Mouse (Mus musculus) ES-CJ7 (cell line): ENCODE results near the gene Pklr.

Experiments
- DNase-seq: peaks from one replicate; pipeline ENCODE4 v3.0.0; 2011; ENCODE audit warnings: low read depth, low spot score

Gene Pklr

DNA sequence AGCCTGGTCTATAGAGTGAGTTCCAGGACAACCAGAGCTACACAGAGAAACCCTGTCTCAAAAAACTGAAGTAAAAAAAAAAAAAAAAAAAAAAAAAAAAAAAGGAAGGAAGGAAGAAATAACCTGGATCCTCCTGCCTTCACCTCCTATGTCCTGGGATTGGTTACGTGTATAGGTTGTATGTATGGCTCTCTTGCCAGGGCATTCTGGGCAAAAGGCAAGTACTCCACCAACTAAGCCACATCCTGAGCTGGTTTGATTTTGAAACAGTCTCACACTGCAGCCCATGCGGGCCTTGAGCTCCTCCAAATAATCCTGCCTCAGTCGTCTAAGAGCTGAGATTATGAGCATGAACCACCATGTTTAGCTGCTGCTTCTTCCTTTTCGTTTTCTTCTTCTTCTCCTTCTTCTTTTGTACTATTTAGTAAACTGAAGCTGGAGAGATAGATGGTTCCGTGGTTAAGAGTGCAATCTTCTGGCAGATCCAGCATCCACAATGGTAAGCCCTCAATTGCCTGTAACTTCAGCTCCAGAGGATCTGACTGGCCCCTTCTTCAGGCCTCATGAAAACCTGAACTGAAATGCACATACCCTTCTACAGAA is 27.8 kb downstream of the Pklr start:
- no peak for DNase-seq

DNA sequence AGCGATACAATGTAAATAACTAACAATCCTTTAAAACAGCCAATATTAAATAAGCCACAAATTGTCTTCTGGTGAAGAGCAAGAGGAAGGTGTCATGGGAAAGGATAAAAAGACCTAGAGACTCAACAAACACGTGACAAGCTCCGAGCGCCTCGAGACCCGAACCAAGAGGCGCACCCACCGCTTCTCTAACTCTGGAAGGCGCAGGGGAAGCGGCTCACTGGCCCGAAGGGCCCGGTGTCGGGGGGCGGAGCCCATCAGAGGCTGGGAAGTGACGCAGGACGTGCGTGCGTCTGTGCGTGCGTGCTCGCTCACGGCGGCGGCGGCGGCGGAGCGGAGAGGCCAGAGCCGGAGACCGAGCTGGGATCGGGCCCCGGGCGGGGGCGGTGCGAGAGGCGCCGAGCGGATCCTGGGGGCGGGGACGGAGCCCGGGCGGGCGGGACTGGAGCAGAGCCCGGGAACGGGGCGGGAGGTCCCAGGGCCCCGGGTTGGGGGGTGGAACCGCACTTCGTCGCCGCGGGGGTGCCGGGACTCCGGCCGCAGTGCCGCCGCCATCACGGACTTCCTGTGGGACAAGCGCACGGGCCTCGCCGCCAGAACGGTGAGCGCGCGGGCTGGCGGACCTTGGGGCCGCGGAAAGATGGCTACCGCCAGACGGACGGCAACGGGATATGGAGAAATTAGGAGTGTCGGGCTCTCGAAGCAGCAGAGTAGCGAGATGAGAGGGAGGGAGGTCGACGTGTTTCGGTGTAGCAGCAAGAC is 28.7 kb downstream of the Pklr start, which contains the start of gene Clk2:
Clk2 (plus strand) TSS at position 290 of the 762 bp plus-strand sequence.
- DNase-seq, result peak; percentile 95

DNA sequence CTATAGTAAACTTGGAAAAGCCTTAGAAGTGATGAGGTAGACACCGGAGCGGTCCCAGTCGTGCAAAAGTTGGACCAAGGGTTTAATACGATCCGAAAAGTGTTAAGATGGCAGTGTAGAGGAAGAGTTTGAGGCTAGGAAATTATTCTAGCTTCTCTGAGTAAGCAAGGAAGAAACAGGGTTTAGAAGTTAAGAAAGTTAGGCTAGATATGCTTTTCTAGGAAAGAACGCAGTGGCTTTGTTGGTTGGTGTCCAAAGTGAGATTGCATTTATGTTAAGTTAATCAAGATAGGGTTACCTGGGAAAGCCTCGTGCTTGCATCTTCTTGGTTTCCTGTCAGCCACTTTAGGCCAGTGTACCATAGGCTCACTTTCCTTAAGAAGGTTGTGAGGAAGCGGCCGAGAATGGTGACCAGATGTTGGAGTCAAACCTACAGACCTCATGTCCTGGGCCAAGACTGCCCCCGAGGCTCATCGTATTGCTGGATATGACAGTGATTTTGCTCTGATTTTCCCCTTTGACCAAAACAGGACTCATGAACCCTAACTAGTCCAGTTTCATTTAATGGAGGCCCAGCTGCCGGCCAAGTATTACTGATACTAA is 29.4 kb downstream of the Pklr start:
- no peak for DNase-seq

DNA sequence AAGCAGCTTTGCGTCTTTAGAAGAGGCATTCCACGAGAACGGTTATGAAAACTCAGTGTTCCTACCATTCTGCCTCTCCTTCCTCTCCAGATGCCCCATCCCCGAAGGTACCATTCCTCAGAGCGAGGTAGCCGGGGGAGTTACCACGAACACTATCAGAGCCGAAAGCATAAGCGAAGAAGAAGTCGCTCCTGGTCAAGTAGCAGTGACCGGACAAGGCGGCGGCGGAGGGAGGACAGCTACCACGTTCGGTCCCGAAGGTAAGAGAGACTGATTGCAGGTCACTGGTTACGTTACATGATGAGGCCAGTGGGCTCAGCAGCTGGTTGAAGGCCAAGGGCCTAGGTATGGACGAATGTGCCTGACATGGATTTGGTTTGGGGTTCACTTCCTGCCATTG is 31.0 kb downstream of the Pklr start:
- no peak for DNase-seq

DNA sequence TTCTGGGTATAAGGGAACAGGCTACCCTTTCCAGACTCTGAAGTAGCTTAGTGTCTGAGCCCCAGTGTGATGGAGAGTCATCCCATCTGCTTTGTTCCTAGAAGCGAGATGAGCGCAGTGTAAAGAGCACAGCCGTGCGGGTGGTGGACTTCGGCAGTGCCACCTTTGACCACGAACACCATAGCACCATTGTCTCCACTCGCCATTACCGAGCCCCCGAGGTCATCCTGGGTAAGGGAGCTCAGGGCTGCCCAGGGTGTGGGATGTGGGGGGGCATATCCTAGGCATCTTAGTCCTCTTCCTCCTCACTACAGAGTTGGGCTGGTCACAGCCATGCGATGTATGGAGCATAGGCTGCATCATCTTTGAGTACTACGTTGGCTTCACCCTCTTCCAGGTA is 38.9 kb downstream of the Pklr start:
- DNase-seq, result no peak

DNA sequence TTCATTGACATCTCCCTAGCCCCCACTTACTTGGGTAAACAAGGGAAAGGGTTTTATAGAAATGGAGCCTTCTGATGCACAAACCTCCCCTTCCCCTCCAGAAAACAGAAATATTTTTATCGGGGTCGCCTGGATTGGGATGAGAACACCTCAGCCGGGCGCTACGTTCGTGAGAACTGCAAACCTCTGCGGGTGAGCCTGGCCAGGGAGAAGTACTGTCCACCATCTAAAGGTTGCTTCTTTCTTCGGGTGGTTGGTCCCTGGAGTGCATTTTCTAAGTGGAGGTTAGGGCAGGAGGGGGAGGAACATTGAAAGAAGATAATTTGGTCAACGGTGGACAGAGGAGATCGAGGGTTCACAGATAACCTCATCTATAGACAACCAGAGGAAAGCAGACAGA is 39.6 kb downstream of the Pklr start:
- DNase-seq, result no peak

DNA sequence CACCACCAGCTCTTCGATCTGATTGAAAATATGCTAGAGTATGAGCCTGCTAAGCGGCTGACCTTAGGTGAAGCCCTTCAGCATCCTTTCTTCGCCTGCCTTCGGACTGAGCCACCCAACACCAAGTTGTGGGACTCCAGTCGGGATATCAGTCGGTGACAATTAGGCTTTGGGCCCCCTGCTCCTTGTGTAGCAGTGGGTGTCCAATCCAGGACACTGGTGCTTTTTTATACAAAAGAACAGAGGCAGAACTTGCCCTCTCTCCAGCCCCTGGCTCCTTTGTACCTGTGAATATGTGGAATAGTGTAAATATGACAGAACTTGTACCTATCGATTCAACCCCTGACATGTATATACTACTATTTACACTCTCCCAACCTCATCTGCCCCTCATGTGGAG is 40.5 kb downstream of the Pklr start:
- DNase-seq, result no peak

DNA sequence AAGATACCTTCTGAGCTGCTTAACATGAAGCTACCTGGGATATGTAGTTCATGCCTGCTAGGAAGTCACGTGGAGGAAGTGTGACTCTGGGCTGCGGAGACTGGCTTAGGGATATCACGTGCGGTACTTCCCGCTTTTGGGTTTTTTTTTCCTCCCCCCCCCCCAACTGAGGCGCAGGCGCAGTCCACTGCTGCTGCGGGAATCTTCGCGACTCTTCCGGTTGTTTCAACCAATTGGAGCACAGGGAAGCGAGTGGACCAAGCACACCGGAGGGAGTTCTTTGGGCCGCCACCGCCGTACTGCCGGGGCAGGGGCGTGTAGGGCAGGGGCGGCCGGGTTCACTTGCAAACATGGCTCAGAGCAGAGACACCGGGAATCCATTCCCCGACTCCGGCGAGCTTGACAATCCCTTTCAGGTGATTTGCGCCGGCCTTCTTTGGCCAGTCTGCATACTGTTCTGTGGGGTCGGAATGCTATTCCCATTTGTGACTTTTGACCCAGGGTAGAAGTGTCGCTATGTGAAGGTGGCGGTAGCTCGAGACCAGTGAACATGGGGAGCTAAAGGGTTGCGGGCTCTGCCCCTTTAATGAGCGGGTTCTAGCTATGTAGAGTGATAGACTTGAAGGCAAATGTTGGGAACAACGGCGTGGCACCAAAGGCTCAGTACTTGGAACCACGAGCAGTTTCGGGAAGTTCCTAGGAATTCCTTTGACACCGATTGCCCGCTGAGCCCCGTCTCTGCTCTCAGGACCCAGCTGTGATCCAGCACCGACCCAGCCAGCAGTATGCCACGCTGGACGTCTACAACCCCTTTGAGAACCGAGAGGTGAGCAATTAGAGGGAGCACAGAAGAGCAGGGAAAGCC is 41.5 kb downstream of the Pklr start, which contains the start of gene Scamp3:
Scamp3 (plus strand) TSS at position 232 of the 865 bp plus-strand sequence.
- peak; percentile 99 for DNase-seq

DNA sequence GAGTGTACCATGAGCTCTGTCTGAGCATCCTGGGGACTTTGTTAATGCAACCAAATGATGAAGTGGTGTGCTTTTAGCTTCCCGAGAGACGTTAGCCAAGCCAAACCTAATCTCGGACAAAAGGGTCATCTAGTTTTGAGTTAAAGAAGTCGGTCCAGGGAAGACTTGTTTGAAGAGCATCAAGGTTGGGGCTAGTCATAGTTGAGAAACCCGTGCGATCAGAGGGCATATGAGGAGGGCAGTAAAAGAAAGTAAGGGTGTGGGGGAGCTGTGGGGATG is 42.1 kb downstream of the Pklr start:
- DNase-seq, result no peak

DNA sequence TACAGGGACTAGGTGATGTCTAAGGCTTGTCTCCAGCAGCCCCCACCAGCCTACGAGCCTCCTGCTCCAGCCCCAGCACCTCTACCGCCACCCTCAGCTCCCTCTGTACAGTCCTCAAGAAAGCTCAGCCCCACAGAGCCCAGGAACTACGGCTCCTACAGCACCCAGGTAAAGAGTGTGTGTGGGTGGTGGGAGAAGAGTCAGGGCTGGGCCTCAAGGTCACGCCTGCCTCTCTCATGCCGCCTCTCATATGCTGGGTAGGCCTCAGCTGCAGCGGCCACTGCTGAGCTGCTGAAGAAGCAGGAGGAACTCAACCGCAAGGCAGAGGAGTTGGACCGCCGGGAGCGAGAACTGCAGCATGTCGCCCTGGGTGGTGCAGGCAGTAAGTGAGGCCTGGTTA is 43.1 kb downstream of the Pklr start:
- no peak for DNase-seq

DNA sequence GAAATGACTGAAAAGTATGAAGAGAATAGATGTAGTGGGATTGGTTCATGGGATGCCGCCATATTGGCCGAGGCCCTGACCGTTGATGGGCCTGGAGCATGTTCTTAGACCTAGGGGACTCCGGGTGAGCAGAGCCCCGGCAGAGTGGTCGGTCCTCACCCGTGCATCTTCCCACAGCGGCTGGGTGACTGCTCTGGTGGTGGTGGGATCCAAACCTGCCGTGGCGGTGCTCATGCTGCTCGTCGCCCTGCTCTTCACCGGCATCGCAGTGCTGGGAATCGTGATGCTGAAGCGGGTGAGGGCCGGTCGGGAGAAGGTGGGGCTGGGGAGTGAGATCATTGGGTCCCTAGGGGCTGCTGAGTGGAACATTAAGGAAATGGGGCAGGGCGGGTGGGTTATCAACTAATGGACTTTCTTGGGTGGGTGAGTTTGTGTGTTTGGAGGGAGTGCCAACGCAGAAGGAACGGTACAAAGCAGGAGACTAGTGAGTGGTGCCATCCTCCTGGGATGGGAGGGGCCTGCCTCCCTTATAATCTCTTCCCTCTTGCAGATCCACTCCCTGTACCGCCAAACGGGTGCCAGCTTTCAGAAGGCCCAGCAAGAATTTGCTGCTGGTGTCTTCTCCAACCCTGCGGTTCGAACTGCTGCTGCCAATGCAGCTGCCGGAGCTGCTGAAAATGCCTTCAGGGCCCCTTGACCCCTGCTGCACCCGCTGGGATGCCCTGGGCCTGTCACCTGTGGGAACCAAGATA is 46.0 kb downstream of the Pklr start:
- no peak for DNase-seq

DNA sequence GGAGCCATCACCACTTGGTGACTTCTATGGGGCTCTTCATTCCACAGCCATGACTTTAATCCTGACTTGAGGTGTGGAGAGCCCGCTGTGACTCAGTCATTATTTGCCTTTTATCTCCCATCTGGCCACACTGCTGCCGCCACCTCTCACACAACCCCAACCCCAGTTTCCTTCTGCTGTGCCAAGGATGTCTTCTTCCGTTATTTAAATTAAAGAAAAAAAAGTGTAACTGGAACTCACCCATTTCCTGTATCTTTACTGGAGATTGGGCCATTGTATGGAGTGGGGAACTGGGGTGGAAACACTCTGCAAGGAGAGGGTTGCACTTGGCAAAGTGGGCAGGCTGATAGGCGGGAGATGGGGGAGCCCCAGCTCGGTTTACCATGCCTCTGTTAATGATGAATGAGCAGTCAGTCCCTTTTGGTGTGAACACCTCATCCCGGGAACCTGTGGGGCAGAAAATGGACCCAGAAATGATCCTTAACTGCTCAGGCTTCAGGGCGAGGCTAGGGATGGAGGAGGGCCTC is 46.7 kb downstream of the Pklr start:
- DNase-seq, result no peak

DNA sequence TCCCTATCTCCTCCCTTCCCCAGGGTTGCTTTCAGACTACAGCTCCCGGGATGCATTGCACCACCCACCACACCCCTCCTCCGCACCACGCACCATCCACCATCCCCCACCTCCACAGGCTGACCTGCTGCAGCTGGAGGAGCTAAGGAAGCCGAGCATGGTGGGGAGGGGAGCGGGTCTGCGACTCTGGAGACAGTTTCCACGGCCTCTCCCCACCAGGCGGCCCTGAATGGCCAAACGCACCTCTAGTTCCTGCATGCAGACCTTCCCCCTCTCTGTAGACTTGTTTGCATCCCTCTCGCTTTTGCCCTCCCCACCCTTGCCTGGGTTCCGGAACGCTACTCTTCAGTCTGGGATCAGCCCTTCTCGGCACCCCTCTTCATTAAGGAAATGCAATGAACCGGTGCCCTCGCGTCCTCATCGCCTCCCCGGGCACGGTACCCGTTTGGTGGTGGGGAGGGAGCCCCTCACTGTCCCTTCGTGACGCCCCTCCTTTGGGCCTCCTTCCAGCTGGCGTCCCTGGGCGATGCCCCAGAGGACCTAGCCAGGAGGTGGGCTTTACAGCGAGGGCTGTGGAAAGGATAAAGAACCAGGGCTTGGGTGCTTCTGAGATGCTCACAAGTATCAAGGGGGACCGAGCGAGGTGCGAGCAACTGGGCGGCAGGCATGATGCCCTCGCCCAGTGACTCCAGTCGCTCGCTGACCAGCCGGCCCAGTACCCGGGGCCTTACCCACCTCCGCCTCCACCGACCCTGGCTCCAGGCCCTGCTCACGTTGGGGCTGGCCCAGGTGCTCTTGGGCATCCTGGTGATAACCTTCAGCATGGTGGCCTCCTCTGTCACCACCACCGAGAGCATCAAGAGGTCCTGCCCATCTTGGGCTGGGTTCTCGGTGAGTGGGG is 47.4 kb downstream of the Pklr start, which contains the start of gene Fam189b:
Fam189b (plus strand) TSS at position 86 of the 901 bp plus-strand sequence.
- peak; percentile 93 for DNase-seq

DNA sequence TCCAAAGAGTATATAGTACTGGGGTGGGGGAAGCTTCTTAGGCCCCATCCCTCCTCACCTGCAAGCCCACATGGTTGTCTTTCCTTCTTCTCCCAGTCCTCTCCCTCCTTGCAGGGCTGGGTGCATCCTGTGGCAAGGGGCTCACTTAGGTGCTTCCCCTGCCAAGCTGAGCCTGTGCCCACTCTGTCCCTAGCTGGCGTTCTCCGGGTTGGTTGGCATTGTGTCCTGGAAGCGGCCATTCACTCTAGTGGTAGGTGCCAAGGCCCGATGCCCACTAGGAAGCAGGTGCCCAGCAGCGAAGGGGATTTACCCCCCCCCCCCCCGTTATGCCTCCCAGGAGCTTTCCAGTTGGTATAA is 48.0 kb downstream of the Pklr start:
- DNase-seq, result no peak

DNA sequence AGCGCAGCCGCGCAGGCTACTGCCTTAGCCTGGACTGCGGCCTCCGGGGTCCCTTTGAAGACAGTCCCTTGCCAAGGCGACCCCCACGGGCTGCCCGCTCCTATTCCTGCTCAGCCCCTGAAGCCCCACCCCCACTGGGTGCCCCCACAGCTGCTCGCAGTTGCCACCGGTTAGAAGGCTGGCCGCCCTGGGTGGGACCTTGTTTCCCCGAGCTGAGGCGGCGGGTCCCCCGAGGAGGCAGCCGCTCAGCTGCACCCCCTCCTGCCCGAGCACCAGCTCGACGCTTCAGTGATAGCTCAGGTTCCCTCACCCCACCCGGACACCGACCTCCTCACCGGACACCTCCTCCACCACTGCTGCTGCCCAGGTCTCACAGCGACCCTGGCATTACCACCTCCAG is 51.3 kb downstream of the Pklr start:
- DNase-seq, result no peak

DNA sequence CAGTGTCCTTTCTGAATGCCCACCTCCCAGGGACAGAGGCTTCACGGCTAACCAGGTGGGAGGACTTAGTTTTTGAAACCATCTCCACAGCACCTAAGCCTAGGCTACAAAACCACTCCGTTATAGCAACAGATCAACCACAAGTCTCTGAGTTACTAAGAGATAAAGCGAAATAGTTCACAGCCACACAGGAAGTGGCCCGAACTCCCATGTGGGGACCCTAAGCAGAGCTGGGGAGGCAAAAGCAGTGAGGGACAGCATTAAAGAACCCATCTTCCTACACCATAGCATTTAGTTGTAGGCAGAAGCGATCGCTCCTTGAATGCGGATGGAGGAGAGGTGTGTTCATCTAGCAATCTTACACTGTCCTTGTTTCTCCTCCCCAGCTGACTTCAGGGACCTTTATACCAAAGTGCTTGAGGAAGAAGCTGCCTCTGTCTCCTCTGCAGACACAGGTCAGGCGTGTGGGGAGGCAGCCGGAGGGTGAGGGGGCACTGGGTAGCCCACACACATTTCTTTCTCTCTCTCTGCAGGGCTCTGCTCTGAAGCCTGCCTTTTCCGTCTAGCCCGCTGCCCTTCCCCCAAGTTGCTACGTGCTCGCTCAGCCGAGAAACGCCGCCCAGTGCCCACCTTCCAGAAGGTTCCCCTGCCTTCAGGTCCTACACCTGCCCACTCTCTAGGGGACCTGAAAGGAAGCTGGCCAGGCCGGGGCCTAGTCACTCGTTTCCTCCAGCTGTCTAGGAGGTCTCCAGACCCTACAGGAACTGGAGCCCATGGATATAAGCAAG is 51.9 kb downstream of the Pklr start:
- no peak for DNase-seq

DNA sequence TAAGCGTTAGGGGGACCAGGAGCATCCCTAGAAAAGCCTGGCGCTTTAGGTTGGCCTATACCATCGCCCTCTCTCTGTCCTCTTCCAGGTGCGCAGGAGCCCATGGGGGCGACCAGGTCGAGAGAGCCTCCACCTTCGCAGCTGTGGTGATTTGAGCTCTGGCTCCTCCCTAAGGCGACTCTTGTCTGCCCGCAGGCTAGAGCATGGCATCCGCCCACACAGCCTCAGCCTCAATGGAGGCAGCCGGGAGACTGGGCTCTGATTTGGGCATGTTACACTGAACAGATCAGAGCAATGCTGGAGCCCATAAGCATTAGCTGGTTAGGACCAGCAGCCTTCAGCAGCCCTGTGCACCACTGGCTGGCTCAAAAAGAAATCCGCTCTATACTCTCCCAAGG is 52.5 kb downstream of the Pklr start:
- no peak for DNase-seq

DNA sequence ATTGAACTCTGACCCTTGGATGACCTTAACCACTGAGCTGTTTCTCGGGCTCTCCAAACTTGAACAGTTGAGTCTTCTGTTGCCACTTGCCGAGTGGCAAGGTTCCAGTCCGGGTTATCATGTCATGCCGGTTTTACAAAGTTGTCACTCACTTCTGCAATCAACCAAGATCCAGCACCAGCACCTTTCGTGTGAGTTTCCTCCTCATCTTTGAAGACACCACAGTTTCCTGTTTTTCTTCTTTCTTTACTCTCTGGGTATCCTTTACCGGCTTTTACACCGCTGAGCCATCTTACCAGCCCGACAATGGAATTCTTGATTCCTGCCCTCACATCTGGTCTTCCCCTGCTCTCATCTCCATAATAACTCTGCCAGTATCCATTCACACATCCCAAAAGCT is 54.5 kb downstream of the Pklr start:
- DNase-seq, result no peak

DNA sequence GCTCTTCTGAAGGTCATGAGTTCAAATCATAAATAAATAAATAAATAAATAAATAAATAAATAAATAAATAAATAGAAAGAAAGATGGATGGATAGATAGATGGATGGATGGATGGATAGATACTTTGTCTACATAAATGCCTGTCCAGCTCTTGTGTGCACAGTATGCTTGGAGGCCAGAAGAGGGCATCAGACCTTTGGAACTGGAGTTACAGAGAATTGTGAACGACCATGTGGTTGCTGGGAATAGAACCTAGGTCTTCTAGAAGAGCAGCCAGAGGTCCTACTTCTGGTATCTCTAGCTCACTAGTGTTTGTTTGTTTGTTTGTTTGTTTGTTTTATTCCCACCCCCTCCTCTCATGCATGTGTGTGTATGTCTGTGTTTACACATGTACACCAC is 57.4 kb downstream of the Pklr start:
- DNase-seq, result peak; percentile 59
